Mouse (Mus musculus) kidney, adult 2 months (tissue): Measurements from ENCODE around the gene Nptx1.

ENCODE experiments used
- CTCF ChIP-seq: fragments of 200-500 bp; conservative IDR thresholded peaks from 2 replicates; pipeline ENCODE4 v1.5.1; 2011; ENCODE audit warnings: low read depth, mild to moderate bottlenecking, control low read depth, low read length, moderate library complexity, mixed read lengths; ENCODE audit not compliant: insufficient read depth, insufficient read length
- POLR2A ChIP-seq: fragments of 200-500 bp; IDR thresholded peaks from one replicate; pipeline ENCODE4 v1.6.1; 2011; ENCODE audit warnings: low read depth, low read length, control low read depth

- TF ChIP-seq POLR2A, result no peak
- no peak for TF ChIP-seq CTCF
Observed at GRCm38 (mm10) chr11:119520005-119520712, 27.4 kb downstream of the Nptx1 start.
